Mouse (Mus musculus) spleen, adult 18-20 months (tissue): ENCODE results near the gene Rnf5.
A peak's percentile ranks its signal among the peaks of the same experiment; 100 is the strongest.

Experiments used
- DNase-seq, 2 experiments: peaks; one replicate each; pipeline ENCODE4 v3.0.0; 2022; ENCODE audit warnings: mixed read lengths in 2 of 2

Rnf5 gene

DNA sequence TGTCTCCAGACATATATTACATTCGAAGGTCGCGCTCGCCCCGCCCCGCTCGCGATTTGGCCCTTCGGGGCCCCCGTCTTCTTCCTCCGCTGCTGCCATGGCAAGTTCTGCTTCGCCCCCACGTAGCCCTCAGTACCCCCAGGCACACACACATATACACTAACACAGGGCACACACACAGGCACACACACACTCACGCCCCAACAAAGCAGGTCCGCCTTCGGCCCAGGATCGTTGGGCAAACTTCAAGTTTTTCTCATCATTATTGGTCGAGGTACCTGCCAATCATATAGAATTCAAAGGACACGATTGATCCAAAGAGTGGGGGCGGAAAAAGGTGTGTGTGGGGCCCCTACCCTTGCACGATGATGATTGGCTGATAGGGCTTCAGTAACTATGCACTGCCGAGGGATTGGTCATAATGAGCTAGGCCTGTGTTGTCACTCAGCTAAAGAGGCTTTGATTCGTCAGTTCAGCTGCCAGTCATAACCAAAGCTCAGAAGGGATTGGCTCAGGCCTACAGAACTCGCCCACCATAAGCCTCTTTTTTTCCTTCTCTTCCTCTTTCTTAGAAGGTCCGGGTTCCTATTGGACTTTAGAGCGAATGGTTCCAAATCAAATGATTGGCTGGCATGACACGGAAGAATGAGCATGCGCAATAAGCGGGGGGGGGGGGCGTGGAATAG lies at the start of gene Rnf5:
Gene Rnf5, minus strand, starts transcription at position 316 of the 686 bp plus-strand sequence.
- DNase-seq: peak; percentile 87 to 93

DNA sequence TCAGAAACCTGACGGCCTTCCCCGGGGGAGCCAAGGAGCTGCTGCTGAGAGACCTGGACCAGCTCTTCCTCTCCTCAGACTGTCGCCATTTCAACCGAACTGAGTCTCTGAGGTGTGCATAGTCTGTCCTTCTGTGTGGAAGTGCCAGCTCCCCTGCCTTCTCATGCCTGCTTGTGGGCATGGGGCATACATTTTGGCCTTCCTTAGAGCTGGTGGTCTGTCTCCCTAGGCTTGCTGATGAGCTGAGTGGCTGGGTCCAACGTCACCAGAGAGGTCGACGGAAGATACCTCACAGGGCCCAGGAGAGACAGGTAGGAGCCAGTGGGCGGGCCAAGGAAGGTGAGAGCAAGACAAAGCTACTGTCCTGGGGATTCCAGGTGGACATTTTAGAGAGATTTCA lies 49.5 kb upstream of the Rnf5 start:
- no peak for DNase-seq

DNA sequence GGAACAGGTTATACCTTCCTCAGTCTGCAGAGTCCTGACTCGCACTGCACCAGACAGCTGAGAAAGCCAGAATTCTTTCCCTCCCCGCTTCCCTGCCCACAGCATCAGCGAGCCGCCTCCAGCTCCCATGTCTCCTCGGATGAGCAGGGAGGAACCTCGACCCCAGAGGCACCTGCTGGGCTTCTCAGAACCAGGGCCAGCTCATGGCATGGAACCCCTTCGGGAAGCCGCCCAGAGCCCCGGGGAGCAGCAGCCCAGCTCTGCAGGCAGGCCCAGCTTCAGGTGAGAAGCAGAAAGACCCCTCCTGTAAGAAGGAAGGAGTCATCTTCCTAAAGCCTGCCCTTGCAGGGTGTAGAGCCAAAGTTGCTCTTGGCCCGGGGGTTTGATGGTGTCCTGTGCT lies 49.1 kb upstream of the Rnf5 start:
- DNase-seq: no peak

DNA sequence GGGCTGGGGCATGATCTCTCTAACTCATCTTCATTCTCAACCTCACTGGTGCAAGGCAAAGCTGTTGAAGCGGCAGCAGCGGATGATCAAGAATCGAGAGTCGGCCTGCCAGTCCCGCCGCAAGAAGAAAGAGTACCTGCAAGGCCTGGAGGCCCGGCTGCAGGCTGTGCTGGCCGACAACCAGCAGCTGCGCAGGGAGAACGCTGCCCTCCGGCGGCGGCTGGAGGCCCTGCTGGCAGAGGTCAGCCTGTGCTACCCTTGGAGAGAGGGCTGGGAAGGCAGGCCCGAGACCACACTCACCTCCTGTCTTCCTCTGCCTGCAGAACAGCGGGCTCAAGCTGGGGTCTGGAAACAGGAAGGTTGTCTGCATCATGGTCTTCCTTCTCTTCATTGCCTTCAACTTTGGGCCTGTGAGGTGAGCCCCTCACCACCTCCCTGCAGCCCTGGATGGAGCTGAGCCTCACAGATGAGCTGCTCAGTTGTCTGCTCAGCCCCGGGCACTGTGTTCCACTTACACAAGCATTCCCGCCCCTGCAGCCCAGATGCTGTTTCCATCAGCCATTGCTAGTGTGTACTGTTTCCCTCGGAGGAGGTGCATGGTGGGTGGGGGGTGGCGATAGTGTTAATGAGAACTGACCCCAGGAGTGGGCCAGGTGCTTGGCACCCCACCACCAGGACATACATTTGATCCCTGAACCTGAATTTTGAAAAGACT lies 48.2 kb upstream of the Rnf5 start:
- peak in 1 of 2 experiments; percentile 43 for DNase-seq

DNA sequence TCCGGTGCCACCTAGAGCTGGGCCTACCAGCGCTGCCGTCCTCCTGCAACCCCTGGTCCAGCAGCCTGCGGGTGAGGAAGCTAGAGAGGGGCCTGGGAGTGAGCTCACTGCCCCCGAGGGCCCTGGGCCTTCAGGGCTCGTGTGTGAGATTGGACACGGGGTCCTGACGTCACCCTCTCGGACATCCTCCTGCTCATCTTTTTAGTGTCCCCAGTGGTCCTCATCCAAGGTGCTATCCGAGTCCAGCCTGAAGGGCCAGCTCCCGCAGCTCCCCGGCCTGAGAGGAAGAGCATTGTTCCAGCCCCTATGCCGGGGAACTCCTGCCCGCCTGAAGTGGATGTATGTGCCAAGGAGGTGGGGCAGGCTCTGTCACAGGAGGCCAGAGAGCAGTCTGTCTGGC lies 47.3 kb upstream of the Rnf5 start:
- no peak for DNase-seq

DNA sequence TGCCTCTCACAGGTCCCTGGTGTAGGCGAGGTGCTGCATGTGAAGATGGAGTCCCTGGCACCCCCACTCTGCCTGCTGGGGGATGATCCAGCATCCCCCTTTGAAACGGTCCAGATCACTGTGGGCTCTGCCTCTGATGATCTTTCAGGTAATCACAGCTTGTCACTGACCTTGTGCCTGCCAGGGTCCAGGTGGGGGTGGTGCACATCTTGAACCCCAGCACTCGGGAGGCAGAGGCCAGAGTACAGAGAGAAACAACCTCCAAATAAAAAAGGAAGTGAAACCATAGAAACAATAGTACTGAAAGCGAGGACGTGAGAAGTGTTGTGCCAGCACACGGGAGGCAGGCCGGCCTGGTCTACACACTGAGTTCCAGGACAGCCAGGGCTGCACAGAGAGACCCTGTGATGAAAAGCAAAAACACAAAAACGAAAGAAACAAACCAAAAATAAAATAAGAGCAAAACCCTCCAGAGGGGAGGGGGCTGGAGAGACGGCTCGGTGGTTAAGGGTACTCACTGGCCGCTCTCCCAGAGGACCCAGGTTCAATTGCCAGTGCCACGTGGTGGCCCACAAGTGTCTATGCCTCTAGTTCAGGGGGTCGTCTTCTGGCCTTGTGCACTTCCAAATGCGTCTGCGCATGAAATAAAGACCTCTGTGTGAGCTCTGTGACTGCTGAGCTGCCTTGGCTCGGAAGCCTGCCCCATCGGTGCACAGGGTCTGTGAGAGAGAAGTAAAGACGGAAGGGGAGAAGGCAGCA lies 45.8 kb upstream of the Rnf5 start:
- DNase-seq: no peak

DNA sequence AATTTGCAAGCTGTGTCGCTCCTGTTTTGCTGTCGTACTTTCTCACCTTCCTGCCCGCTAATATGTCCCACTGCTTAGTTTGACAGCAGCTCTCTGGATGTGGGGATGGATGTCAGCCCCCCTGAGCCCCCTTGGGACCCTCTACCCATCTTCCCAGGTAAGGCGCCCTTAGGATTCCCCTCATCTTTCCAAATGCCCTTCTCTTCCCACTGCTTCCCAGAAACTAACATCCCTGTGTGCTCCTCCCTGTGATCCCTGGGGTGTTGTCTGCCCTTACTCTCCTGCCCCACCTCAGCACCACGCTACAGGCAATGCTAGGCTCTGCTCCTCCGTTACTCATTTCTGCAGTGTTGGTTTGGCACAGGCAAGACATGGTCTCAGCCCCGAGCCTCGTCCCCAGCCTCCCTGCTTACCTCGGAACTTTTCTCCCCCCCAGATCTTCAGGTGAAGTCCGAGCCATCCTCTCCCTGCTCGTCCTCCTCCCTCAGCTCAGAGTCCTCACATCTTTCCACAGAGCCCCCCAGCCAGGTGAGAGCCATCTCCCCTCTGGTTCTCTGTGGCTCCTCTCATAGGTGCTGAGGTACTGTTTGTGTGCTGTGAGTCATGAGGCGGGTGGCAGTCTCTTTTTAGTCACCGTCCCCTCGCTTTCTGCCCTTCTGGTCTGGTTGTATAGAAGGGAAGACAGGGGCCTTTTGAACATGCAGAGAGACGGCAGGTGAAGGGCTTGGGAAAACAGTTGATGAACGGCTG lies 44.8 kb upstream of the Rnf5 start:
- no peak for DNase-seq

DNA sequence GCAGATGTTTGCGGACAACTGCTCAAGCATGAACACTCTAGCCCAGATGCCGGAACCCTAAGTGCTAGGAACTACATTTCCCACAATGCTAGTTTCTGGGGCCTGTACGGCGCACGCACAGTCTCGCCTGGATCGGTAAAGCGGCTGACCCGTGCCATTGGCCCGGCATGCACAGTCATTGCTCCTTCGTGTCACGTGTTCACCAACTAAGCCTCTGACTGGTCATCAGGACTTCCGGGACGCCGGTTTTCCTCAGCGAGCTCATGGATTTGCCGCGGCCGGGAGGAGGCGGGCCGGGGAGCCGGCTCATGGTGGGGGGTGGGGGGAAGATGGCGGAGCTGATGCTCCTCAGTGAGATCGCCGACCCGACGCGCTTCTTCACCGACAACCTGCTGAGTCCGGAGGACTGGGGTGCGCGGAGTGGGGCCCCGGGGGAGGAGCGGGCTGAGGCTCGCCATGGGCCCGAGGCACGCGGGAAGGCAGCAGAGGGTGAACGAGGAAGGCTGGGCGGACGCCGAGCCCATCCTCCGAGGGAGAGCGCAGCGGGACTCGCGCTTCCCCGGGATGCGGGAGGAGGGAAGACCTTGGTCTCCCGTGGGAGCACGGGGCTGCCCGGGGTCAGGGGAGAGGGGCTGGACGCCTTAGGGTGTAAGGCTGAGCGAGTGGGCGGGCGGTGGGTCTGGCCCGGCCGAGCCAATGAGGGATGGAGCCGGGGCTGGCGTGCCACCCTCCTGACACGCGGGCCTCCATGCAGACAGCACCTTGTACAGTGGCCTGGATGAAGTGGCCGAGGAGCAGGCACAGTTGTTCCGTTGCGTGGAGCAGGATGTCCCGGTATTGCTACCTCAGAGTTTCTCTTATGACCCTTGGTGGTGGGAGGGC lies 43.7 kb upstream of the Rnf5 start, which contains the start of gene Atf6b:
Gene Atf6b, plus strand, starts transcription at position 241 of the 882 bp plus-strand sequence.
- DNase-seq: peak; percentile 76 to 91

DNA sequence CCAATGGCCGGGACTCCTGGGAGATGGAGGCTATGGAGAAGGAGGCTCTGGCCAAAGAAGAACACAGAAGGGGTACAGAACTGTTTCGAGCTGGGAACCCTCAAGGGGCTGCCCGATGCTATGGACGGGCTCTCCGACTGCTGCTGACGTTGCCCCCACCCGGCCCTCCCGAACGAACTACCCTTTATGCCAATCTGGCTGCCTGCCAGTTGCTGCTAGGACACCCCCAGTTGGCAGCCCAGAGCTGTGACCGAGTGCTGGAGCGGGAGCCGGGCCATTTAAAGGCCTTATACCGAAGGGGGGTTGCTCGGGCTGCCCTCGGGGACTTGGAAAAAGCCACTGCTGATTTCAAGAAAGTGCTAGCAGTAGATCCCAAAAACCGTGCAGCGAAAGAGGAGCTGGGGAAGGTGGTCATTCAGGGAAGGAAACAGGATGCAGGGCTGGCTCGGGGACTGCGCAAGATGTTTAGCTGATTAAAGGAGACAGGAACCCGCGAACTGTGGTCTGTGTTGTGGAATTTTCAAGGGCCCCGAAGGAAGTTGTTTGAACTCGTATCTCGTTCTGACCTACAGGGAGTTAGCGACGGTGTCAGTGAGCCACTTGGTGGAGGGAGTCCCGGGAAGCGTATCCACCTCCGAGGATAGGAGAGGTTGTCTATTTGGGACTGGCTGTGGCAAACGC lies 42.5 kb upstream of the Rnf5 start:
- no peak for DNase-seq

DNA sequence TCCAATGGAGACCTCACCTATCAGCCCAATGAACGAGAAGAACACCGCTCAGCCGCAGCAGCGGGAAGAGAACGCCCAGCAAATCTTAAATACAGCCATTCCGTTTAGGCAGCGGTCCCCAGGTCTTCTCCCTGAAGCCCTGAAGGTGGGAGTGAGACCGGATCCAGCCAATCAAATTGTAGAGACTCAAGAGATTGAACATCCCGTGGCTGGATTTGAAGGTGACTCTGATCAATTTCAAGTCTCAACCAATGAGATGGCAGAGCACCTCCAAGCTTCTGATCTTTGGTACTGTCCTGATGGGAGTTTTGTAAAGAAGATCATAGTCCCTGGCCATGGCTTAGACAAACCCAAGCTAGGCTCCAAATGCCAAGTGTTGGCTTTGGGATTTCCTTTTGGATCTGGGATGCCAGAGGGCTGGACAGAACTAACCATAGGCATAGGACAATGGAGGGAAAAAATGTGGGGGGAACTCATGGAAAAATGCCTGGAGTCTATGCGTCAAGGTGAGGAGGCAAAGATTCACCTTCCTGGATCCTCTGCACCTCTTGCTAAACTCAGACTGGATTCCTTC lies 41.9 kb upstream of the Rnf5 start:
- DNase-seq: no peak

DNA sequence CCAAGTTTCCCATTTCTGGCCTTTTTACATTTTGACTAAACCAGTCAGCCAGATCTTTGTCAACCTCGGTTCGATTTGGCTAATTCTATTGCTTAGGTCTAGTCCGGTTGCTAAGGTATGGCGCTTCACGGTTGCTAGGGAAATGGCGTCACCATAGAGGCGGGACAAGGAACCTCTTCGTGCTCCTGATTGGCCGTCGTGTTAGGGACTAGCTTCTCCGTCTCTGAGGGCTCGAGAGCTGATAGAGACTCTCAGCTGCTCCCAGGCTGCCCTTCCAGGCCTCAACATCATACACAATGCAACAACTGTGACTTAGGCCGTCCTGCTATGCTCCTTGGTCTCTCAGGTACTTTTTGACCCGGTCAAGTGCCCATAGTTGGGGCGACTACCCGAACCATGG lies 41.1 kb upstream of the Rnf5 start, which contains the start of gene Fkbpl:
Gene Fkbpl, plus strand, starts transcription at position 157 of the 400 bp plus-strand sequence.
- peak; percentile 88 to 91 for DNase-seq

DNA sequence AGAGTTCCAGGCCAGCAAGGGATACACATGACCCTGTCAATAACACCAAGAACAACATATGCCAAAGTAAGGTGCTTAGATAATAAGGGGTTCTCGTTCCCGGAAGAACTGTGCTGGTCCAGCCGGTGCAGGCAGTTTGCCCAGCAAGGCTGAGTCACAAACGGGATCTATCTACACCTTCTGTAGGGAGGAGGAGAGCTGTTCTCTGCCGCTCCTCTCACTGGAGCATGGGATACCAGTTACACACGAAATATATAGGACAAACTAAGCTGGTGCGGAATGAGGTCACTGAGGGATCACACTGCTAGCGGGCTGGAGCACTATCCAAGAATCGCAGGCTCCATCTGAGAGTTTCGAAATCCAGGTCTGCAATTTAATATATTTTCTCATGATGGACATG lies 40.5 kb upstream of the Rnf5 start:
- DNase-seq: no peak

DNA sequence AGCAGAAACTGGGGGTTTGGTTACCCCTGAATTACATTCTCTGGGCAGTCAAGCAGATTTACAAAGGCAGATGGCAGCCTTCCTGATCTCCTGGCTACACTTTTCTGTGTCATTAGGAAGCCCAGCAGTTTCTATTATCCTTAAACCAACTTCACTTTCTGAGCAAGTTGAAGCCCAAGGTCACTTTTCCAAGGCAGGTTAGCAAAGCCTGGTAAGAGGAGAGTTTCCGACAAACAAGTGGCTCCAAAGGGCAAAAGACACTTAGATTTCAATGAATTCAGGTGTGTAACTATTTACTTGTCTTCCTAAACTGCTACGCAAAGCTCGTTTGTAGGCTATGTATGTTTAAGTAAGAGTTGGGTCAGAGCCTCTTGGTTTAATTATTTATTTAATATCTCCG lies 39.9 kb upstream of the Rnf5 start:
- no peak for DNase-seq

DNA sequence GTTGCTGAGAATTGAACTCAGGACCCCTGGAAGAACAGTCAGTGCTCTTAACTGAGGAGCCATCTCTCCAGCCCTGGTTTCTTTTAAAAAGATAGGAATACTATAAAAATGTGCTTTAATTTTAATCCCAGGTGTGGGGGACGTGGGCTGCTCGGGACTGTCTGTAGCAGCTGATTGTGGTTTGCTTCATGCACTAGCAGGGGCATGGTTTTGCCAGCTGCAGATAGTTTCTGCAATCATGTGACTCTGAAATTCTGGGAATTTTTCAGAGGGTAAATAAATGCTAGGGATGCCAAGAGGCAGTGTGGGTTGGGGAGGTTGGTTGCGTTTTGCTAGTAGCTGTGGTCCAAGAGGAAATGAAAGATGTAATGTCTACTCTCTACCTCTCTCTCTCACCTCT lies 38.5 kb upstream of the Rnf5 start:
- no peak for DNase-seq

DNA sequence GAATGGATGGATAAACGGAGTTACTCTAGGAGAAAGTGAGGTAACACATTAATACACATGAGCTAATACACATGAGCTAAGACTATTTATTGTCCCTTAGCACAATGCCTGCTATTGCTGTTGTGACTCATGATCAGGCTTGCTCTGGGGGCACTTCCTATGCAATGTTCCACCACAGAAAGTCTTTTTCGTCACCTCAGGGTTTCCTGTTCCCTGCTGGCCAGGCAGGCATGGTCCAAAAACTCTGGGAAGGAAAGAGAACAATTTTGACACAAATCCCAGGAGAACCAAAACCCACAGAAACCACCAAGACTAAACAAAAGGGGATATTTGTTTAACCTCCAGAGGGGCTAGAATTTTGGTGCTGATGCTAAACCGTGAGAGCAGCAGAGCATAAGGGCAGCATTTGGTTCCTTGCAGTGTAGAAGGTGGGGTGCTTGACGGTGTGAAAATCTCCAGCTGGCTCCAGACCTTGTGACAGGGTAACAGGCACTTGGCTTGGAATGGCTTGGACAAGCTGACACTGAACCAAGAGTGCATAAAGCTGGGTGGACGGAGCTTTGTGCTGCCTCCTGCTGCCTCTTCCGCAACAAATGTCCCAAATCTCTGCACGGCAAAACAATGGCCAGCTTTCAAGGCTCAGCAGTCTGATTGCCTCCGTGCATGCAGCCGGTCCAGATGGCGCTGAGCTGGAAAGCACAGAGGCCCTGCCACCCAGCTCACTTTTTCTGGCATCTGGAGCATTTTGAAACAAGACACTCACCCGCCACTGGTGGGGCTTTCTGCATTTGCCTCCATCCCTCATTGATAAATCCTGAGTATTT lies 37.5 kb upstream of the Rnf5 start:
- no peak for DNase-seq

DNA sequence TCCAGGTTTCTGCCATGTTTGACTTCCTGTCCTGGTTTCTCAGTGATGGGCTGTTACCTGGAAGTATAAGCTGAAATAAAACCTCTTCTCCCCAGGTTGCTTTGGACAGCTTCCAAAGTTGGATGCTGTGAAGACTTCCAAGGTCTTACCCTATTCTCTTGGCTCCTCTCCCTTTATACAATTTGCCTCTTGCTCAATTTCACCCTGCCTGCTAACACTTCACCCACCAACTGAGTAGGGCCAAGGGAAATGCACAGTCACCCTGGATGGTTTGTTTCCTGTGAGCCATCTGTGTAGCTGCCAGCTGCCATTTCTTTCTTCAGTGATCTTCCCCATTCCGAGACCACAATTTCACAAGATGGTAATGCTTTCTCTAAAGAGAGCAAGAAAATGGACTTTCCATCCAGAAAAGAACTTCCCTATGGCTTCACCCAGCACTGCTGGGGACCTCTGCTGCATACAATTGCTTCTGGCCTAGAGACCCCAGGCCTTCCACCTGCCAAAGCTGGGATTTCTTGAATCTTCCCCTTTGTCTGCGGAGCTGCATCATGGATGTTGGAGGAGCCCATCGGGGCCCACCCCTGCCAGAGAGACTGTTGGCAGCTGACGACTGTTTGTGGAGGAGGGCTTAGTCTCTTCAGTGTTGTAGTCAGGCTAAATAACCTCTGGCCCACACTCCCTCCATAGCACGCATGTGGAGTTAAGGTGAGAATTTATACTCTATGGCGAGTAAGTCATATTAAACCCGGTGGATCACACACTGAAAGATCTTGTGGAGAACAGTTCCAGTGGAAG lies 36.2 kb upstream of the Rnf5 start:
- no peak for DNase-seq

DNA sequence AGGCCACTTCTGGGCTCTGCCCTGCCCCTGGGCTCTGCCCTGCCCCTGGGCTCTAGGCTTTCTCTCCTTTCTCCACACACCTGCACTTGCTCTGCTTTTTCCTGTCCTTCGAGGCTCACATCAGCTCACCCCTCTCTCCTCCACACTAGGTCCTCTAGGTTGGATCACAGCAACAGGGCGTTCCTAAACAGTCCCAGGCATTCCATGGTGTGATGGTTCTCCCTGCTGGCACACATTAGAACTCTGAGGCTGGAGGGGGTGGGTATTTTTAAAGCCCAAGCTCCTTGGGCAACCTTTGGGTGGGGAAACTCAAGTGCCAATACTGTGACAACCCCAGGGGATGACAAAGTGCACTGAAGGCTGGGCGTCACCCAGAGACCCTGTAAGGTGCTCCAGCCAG lies 34.0 kb upstream of the Rnf5 start:
- DNase-seq: no peak

DNA sequence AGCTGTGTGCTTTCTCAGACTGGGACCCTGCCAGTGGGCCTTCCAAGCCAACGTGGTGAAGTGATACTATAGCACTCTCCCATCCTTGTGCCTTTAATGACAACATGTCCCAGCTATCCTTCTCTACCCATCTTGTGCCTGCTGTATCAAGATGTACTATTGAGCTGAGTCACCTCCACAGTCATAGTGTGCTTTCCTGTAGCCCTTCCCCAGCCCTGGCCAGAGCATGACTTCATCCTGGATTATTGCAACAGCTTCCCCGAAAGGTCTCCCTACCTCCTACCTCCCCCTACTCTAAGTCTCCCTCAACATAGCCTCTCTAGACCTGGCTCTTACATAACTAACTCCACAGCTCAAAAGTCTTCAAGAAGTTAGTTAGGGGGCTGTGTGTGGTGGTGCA lies 32.2 kb upstream of the Rnf5 start:
- no peak for DNase-seq

DNA sequence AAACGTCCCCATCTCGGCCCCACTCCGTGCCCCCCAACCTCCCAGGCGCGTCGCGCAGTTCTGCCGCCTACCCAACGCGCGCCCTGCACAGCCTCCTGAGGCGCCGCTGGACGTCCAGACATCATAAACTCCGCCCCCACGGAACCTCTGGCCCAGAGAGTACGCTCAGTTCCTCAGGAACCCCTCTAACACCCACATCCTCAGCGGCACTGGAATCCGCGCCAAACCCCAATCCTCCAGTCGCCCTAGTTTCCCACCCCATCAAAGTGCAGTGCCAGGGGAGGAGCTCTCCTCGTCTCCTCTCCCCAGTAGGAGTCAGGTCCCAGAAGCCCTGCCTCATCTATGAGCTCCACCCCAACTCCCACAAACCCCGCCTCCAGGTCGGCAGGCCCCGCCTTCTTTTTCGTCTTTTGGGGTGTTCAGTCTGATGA lies 28.8 kb upstream of the Rnf5 start:
- peak; percentile 61 to 72 for DNase-seq
